Mouse (Mus musculus): ENCODE measurements around the gene Pard6a.

- TF ChIP-seq TAL1 (IDR thresholded peaks at IDR 0.05; ENCODE audit: low read length) = no peak
- TF ChIP-seq GATA1 (IDR thresholded peaks at IDR 0.05; ENCODE audit: low read length) = no peak
Measured at GRCm38 (mm10) chr8:105693648-105694047, 7.3 kb upstream of the Pard6a start.

Measured in erythroblast, embryonic 14.5 days (primary cell).